Comparison of ENCODE assay signal across 8 mouse cellular contexts in genomic region chr3:95135023-95135422, GRCm38 (mm10). TPM values are rescaled to one million over a fixed set of nuclear protein-coding genes. Genes with fewer than 3 reads are reported as not detected.
DNase-seq lines count a peak whose midpoint lies in the region; ATAC-seq and TF ChIP-seq lines count a peak whose summit lies in the region.

No protein-coding gene starts in this region.

- H3K4me2 ChIP-seq in forebrain, embryonic 12.5 days = peak overlapping the region; percentile 52
- peak overlapping the region; percentile 52 for H3K4me2 ChIP-seq in hindbrain, embryonic 12.5 days (replicated peaks)
- peak overlapping the region; percentile 48 for H3K4me2 ChIP-seq in limb, embryonic 11.5 days (ENCODE audit: low read depth, severe bottlenecking)
- H3K4me2 ChIP-seq in stomach, embryonic 15.5 days = peak overlapping the region; percentile 64

- peaks cover 20% of the 10 kb centered on the region for H3K36me3 ChIP-seq in forebrain, embryonic 12.5 days (replicated peaks)
- H3K36me3 ChIP-seq in hindbrain, embryonic 12.5 days = peaks cover 28% of the 10 kb centered on the region
- 0 out of 2 replicates have a peak, but pooled peaks cover 2% of the 10 kb centered on the region for H3K36me3 ChIP-seq in limb, embryonic 11.5 days (ENCODE audit: control insufficient read depth, insufficient read depth, low read length)
- peaks cover 38% of the 10 kb centered on the region for H3K36me3 ChIP-seq in midbrain, embryonic 10.5 days
- no peaks in the 10 kb centered on the region for H3K36me3 ChIP-seq in stomach, embryonic 15.5 days

- peaks cover 4% of the 10 kb centered on the region for H3K4me1 ChIP-seq in bone marrow, adult 2 months (ENCODE audit: control insufficient read depth, insufficient read depth, low read length)
- H3K4me1 ChIP-seq in forebrain, embryonic 12.5 days = peaks cover 16% of the 10 kb centered on the region
- peaks cover 23% of the 10 kb centered on the region for H3K4me1 ChIP-seq in hindbrain, embryonic 12.5 days
- H3K4me1 ChIP-seq in limb, embryonic 11.5 days (ENCODE audit: control insufficient read depth, insufficient read depth, low read length) = peaks cover 4% of the 10 kb centered on the region; the same call in 1 of the 2 replicates
- peaks cover 26% of the 10 kb centered on the region for H3K4me1 ChIP-seq in midbrain, embryonic 10.5 days
- H3K4me1 ChIP-seq in stomach, embryonic 15.5 days = peaks cover 10% of the 10 kb centered on the region; the same call in 1 of the 2 replicates

- no peak for ATAC-seq in forebrain, embryonic 12.5 days (ENCODE audit: low FRiP score)
- no peak for ATAC-seq in hindbrain, embryonic 12.5 days (ENCODE audit: low FRiP score)
- no peak for ATAC-seq in limb, embryonic 11.5 days (ENCODE audit: insufficient number of reproducible peaks, low FRiP score, low TSS enrichment, low read depth)
- ATAC-seq in stomach, embryonic 15.5 days (ENCODE audit: insufficient read depth, low FRiP score, low read depth) = no peak

- 0% methylated on average over 6 of the region's 6 CpGs for WGBS in bone marrow, adult 2 months
- WGBS in forebrain, embryonic 12.5 days = 34% methylated on average over 6 of the region's 6 CpGs
- WGBS in hindbrain, embryonic 12.5 days = 31% methylated on average over 6 of the region's 6 CpGs
- 30% methylated on average over 6 of the region's 6 CpGs for WGBS in limb, embryonic 11.5 days
- WGBS in midbrain, embryonic 10.5 days = 40% methylated on average over 6 of the region's 6 CpGs
- WGBS in stomach, embryonic 15.5 days = 19% methylated on average over 6 of the region's 6 CpGs

- H3K4me3 ChIP-seq in bone marrow, adult 2 months (replicated peaks; ENCODE audit: control insufficient read depth, low read depth, low read length) = peak overlapping the region; percentile 36
- peak overlapping the region; percentile 23 for H3K4me3 ChIP-seq in forebrain, embryonic 12.5 days (replicated peaks)
- H3K4me3 ChIP-seq in hindbrain, embryonic 12.5 days = peak overlapping the region; percentile 27
- peak overlapping the region; percentile 20 for H3K4me3 ChIP-seq in limb, embryonic 11.5 days (ENCODE audit: low read depth, low read length)
- H3K4me3 ChIP-seq in midbrain, embryonic 10.5 days = peak overlapping the region; percentile 49
- peak overlapping the region; percentile 37 for H3K4me3 ChIP-seq in stomach, embryonic 15.5 days (replicated peaks)

- no peaks in the 10 kb centered on the region for H3K9me3 ChIP-seq in forebrain, embryonic 12.5 days
- no peaks in the 10 kb centered on the region for H3K9me3 ChIP-seq in hindbrain, embryonic 12.5 days (replicated peaks)
- no peaks in the 10 kb centered on the region for H3K9me3 ChIP-seq in limb, embryonic 11.5 days (ENCODE audit: control insufficient read depth, low read length)
- no peaks in the 10 kb centered on the region for H3K9me3 ChIP-seq in midbrain, embryonic 10.5 days (replicated peaks)
- H3K9me3 ChIP-seq in stomach, embryonic 15.5 days = no peaks in the 10 kb centered on the region

- peak; percentile 65 for DNase-seq in layer of hippocampus, adult 11-12 months (ENCODE audit: low spot score)
- DNase-seq in layer of hippocampus, postnatal 36 days = no peak
- no peak for DNase-seq in limb, embryonic 11.5 days (ENCODE audit: low spot score)
- DNase-seq in midbrain, embryonic 10.5 days (ENCODE audit: low spot score) = no peak

- H3K27me3 ChIP-seq in forebrain, embryonic 12.5 days = no peaks in the 10 kb centered on the region
- no peaks in the 10 kb centered on the region for H3K27me3 ChIP-seq in hindbrain, embryonic 12.5 days
- no peaks in the 10 kb centered on the region for H3K27me3 ChIP-seq in limb, embryonic 11.5 days (ENCODE audit: control insufficient read depth, insufficient read depth, low read length)
- no peaks in the 10 kb centered on the region for H3K27me3 ChIP-seq in midbrain, embryonic 10.5 days (ENCODE audit: low read depth, poor library complexity, severe bottlenecking)
- H3K27me3 ChIP-seq in stomach, embryonic 15.5 days (replicated peaks) = no peaks in the 10 kb centered on the region

- peak overlapping the region; percentile 49; the same call in 1 of the 2 replicates for H3K27ac ChIP-seq in bone marrow, adult 2 months (ENCODE audit: control insufficient read depth, insufficient read depth, low read depth, low read length, poor library complexity)
- H3K27ac ChIP-seq in forebrain, embryonic 12.5 days = no peak overlapping the region
- H3K27ac ChIP-seq in hindbrain, embryonic 12.5 days = no peak overlapping the region
- no peak overlapping the region for H3K27ac ChIP-seq in limb, embryonic 11.5 days (replicated peaks; ENCODE audit: low read depth, low read length)
- H3K27ac ChIP-seq in midbrain, embryonic 10.5 days (replicated peaks) = peak overlapping the region; percentile 46; the same call in 1 of the 2 replicates
- no peak overlapping the region for H3K27ac ChIP-seq in stomach, embryonic 15.5 days

- TF ChIP-seq CTCF in bone marrow, adult 2 months (IDR thresholded peaks at IDR 0.05; ENCODE audit: control insufficient read depth, insufficient read depth, low read length) = no peak

- no peak overlapping the region for H3K9ac ChIP-seq in forebrain, embryonic 12.5 days
- H3K9ac ChIP-seq in hindbrain, embryonic 12.5 days = no peak overlapping the region
- no peak overlapping the region for H3K9ac ChIP-seq in limb, embryonic 11.5 days (ENCODE audit: low read length)
- H3K9ac ChIP-seq in stomach, embryonic 15.5 days = no peak overlapping the region

- TF ChIP-seq POLR2A in bone marrow, adult 2 months (IDR thresholded peaks at IDR 0.05; ENCODE audit: borderline replicate concordance, control insufficient read depth, low read depth, low read length) = no peak

RNA-seq across cellular contexts. Expression of gene Lysmd1, which starts 1.1 kb away (rescaled TPM):
- total RNA-seq in layer of hippocampus, postnatal 36 days (2021) = 10 to 100 TPM; 16.8 to 18.1 TPM
- 9.4 and 10.9 TPM in 2 replicates for polyA plus RNA-seq in bone marrow, adult 2 months (2011; ENCODE audit: insufficient read depth, insufficient read length, low replicate concordance, missing spikeins)
- 19.7 and 21.1 TPM in 2 replicates for polyA plus RNA-seq in forebrain, embryonic 12.5 days (2016; fragmentation: Nextera tagmentation; extraction: Ambion mirVana)
- 22.6 and 23.9 TPM in 2 replicates for polyA plus RNA-seq in hindbrain, embryonic 12.5 days (2016; fragmentation: Nextera tagmentation; extraction: Ambion mirVana)
- polyA plus RNA-seq in limb, embryonic 11.5 days (2014; fragmentation: Nextera tagmentation; extraction: Ambion mirVana) = 12.8 and 13.3 TPM in 2 replicates
- polyA plus RNA-seq in midbrain, embryonic 10.5 days (2016; fragmentation: Nextera tagmentation; extraction: Ambion mirVana) = 13.5 and 17.0 TPM in 2 replicates
- 11.6 and 11.7 TPM in 2 replicates for polyA plus RNA-seq in stomach, embryonic 15.5 days (2015; fragmentation: Nextera tagmentation; extraction: Ambion mirVana)

RNA-seq across cellular contexts. Expression of gene Scnm1, which starts 1.2 kb away (rescaled TPM):
- 10 to 100 TPM; 49.5 to 50.4 TPM for total RNA-seq in layer of hippocampus, postnatal 36 days (2021)
- 72.6 and 130 TPM in 2 replicates for polyA plus RNA-seq in bone marrow, adult 2 months (2011; ENCODE audit: insufficient read depth, insufficient read length, low replicate concordance, missing spikeins)
- polyA plus RNA-seq in forebrain, embryonic 12.5 days (2016; fragmentation: Nextera tagmentation; extraction: Ambion mirVana) = 84.6 and 95.1 TPM in 2 replicates
- 89.4 and 94.1 TPM in 2 replicates for polyA plus RNA-seq in hindbrain, embryonic 12.5 days (2016; fragmentation: Nextera tagmentation; extraction: Ambion mirVana)
- polyA plus RNA-seq in limb, embryonic 11.5 days (2014; fragmentation: Nextera tagmentation; extraction: Ambion mirVana) = 67.7 and 76.8 TPM in 2 replicates
- 79.5 and 88.6 TPM in 2 replicates for polyA plus RNA-seq in midbrain, embryonic 10.5 days (2016; fragmentation: Nextera tagmentation; extraction: Ambion mirVana)
- polyA plus RNA-seq in stomach, embryonic 15.5 days (2015; fragmentation: Nextera tagmentation; extraction: Ambion mirVana) = 59.1 and 62.7 TPM in 2 replicates

RNA-seq across cellular contexts. Expression of gene Tnfaip8l2, which starts 7.1 kb away (rescaled TPM):
- total RNA-seq in layer of hippocampus, postnatal 36 days (2021) = 1 to 10 TPM; 1.2 to 1.6 TPM
- 11.7 and 41.8 TPM in 2 replicates for polyA plus RNA-seq in bone marrow, adult 2 months (2011; ENCODE audit: insufficient read depth, insufficient read length, low replicate concordance, missing spikeins)
- polyA plus RNA-seq in forebrain, embryonic 12.5 days (2016; fragmentation: Nextera tagmentation; extraction: Ambion mirVana) = 1.5 and 2.0 TPM in 2 replicates
- polyA plus RNA-seq in hindbrain, embryonic 12.5 days (2016; fragmentation: Nextera tagmentation; extraction: Ambion mirVana) = 2.1 and 2.6 TPM in 2 replicates
- polyA plus RNA-seq in limb, embryonic 11.5 days (2014; fragmentation: Nextera tagmentation; extraction: Ambion mirVana) = 1.6 TPM in 2 replicates
- polyA plus RNA-seq in midbrain, embryonic 10.5 days (2016; fragmentation: Nextera tagmentation; extraction: Ambion mirVana) = 1.8 and 3.0 TPM in 2 replicates
- polyA plus RNA-seq in stomach, embryonic 15.5 days (2015; fragmentation: Nextera tagmentation; extraction: Ambion mirVana) = 5.1 and 6.7 TPM in 2 replicates

RNA-seq across cellular contexts. Expression of gene Tmod4, which starts 10.7 kb away (rescaled TPM):
- total RNA-seq in layer of hippocampus, postnatal 36 days (2021) = 1 to 10 TPM in 1 of 2 experiments, under 1 TPM in 1; 0.96 to 1.1 TPM
- 4.5 and 6.1 TPM in 2 replicates for polyA plus RNA-seq in bone marrow, adult 2 months (2011; ENCODE audit: insufficient read depth, insufficient read length, low replicate concordance, missing spikeins)
- polyA plus RNA-seq in forebrain, embryonic 12.5 days (2016; fragmentation: Nextera tagmentation; extraction: Ambion mirVana) = 0.97 and 1.1 TPM in 2 replicates
- polyA plus RNA-seq in hindbrain, embryonic 12.5 days (2016; fragmentation: Nextera tagmentation; extraction: Ambion mirVana) = 0.81 and 0.99 TPM in 2 replicates
- 0.72 and 0.88 TPM in 2 replicates for polyA plus RNA-seq in limb, embryonic 11.5 days (2014; fragmentation: Nextera tagmentation; extraction: Ambion mirVana)
- 0.27 and 0.88 TPM in 2 replicates for polyA plus RNA-seq in midbrain, embryonic 10.5 days (2016; fragmentation: Nextera tagmentation; extraction: Ambion mirVana)
- polyA plus RNA-seq in stomach, embryonic 15.5 days (2015; fragmentation: Nextera tagmentation; extraction: Ambion mirVana) = 1.6 and 1.7 TPM in 2 replicates

RNA-seq across cellular contexts. Expression of gene Vps72, which starts 24.2 kb away (rescaled TPM):
- 10 to 100 TPM; 43.9 to 46.0 TPM for total RNA-seq in layer of hippocampus, postnatal 36 days (2021)
- 17.0 and 39.0 TPM in 2 replicates for polyA plus RNA-seq in bone marrow, adult 2 months (2011; ENCODE audit: insufficient read depth, insufficient read length, low replicate concordance, missing spikeins)
- 242 and 252 TPM in 2 replicates for polyA plus RNA-seq in forebrain, embryonic 12.5 days (2016; fragmentation: Nextera tagmentation; extraction: Ambion mirVana)
- polyA plus RNA-seq in hindbrain, embryonic 12.5 days (2016; fragmentation: Nextera tagmentation; extraction: Ambion mirVana) = 218 and 219 TPM in 2 replicates
- polyA plus RNA-seq in limb, embryonic 11.5 days (2014; fragmentation: Nextera tagmentation; extraction: Ambion mirVana) = 254 and 281 TPM in 2 replicates
- polyA plus RNA-seq in midbrain, embryonic 10.5 days (2016; fragmentation: Nextera tagmentation; extraction: Ambion mirVana) = 278 and 290 TPM in 2 replicates
- polyA plus RNA-seq in stomach, embryonic 15.5 days (2015; fragmentation: Nextera tagmentation; extraction: Ambion mirVana) = 119 and 124 TPM in 2 replicates

Comparison
In these comparisons a context has a peak if more than half of its experiments do, and no peak if none do; other contexts are left out.
1. H3K27ac ChIP-seq: peak in bone marrow, adult 2 months (single experiment) and midbrain, embryonic 10.5 days (single experiment); none in forebrain, embryonic 12.5 days (single experiment), hindbrain, embryonic 12.5 days (single experiment), limb, embryonic 11.5 days (single experiment) and stomach, embryonic 15.5 days (single experiment).
2. Peak in every context shown above with its lines, with median percentiles within 50 percentile points of each other: H3K4me3 ChIP-seq and H3K4me2 ChIP-seq.